Mouse (Mus musculus): Measurements from ENCODE around the gene Ntn1.

Gene Ntn1

GRCm38 (mm10) chr11:68331676-68332265 lies 68.9 kb downstream of the Ntn1 start:
- DNase-seq (ENCODE audit: low read depth, low spot score), result no peak

- no peak for DNase-seq (ENCODE audit: low read depth, low spot score)
Measured at GRCm38 (mm10) chr11:68331117-68331437, 69.5 kb downstream of the Ntn1 start.

- DNase-seq (ENCODE audit: low read depth, low spot score), result no peak
Measured at GRCm38 (mm10) chr11:68330398-68331116, 70.1 kb downstream of the Ntn1 start.

- DNase-seq (ENCODE audit: low read depth, low spot score), result no peak
Measured at GRCm38 (mm10) chr11:68324863-68325262, 75.8 kb downstream of the Ntn1 start.

GRCm38 (mm10) chr11:68321417-68321816 lies 79.2 kb downstream of the Ntn1 start:
- DNase-seq (ENCODE audit: low read depth, low spot score), result no peak

- no peak for DNase-seq (ENCODE audit: low read depth, low spot score)
Measured at GRCm38 (mm10) chr11:68315551-68316130, 85.0 kb downstream of the Ntn1 start.

- no peak for DNase-seq (ENCODE audit: low read depth, low spot score)
Measured at GRCm38 (mm10) chr11:68313861-68314260, 86.8 kb downstream of the Ntn1 start.

- no peak for DNase-seq (ENCODE audit: low read depth, low spot score)
Measured at GRCm38 (mm10) chr11:68313065-68313464, 87.6 kb downstream of the Ntn1 start.

GRCm38 (mm10) chr11:68308911-68309580 lies 91.6 kb downstream of the Ntn1 start:
- DNase-seq (ENCODE audit: low read depth, low spot score), result no peak

- no peak for DNase-seq (ENCODE audit: low read depth, low spot score)
Measured at GRCm38 (mm10) chr11:68305997-68306396, 94.6 kb downstream of the Ntn1 start.

- no peak for DNase-seq (ENCODE audit: low read depth, low spot score)
Measured at GRCm38 (mm10) chr11:68302323-68302722, 98.3 kb downstream of the Ntn1 start.

- no peak for DNase-seq (ENCODE audit: low read depth, low spot score)
Measured at GRCm38 (mm10) chr11:68301660-68302059, 99.0 kb downstream of the Ntn1 start.

GRCm38 (mm10) chr11:68295474-68295873 lies 105.1 kb downstream of the Ntn1 start:
- no peak for DNase-seq (ENCODE audit: low read depth, low spot score)

- DNase-seq (ENCODE audit: low read depth, low spot score), result no peak
Measured at GRCm38 (mm10) chr11:68290631-68291030, 110.0 kb downstream of the Ntn1 start.

- DNase-seq (ENCODE audit: low read depth, low spot score), result no peak
Measured at GRCm38 (mm10) chr11:68287331-68287730, 113.3 kb downstream of the Ntn1 start.

GRCm38 (mm10) chr11:68286142-68286808 lies 114.3 kb downstream of the Ntn1 start:
- no peak for DNase-seq (ENCODE audit: low read depth, low spot score)

GRCm38 (mm10) chr11:68285754-68286141 lies 114.9 kb downstream of the Ntn1 start:
- no peak for DNase-seq (ENCODE audit: low read depth, low spot score)

- no peak for DNase-seq (ENCODE audit: low read depth, low spot score)
Measured at GRCm38 (mm10) chr11:68280001-68280510, 120.6 kb downstream of the Ntn1 start.

GRCm38 (mm10) chr11:68276945-68277344 lies 123.7 kb downstream of the Ntn1 start:
- no peak for DNase-seq (ENCODE audit: low read depth, low spot score)

GRCm38 (mm10) chr11:68274331-68274811 lies 126.3 kb downstream of the Ntn1 start:
- no peak for DNase-seq (ENCODE audit: low read depth, low spot score)

GRCm38 (mm10) chr11:68273855-68274254 lies 126.8 kb downstream of the Ntn1 start:
- DNase-seq (ENCODE audit: low read depth, low spot score), result no peak
